Mouse (Mus musculus) C2C12 (cell line): ENCODE measurements around the gene Clptm1l.

Experiments
- CEBPB ChIP-seq: IDR thresholded peaks from one replicate; pipeline ENCODE4 v1.6.1; 2011; ENCODE audit warnings: low read depth, mild to moderate bottlenecking, control low read depth, moderate library complexity
- CTCF ChIP-seq: IDR thresholded peaks from one replicate; pipeline ENCODE4 v1.5.1; 2011; ENCODE audit not compliant: control insufficient read depth, insufficient read depth, insufficient read length
- MAX ChIP-seq: IDR thresholded peaks from one replicate; pipeline ENCODE4 v1.6.1; 2011; ENCODE audit warnings: mild to moderate bottlenecking, control low read depth
- MYOD1 ChIP-seq: IDR thresholded peaks from one replicate; pipeline ENCODE4 v1.6.1; 2011; ENCODE audit warnings: low read depth; ENCODE audit not compliant: control insufficient read depth, insufficient read length
- USF1 ChIP-seq: IDR thresholded peaks from one replicate; pipeline ENCODE4 v1.6.1; 2011; ENCODE audit warnings: low read depth, mild to moderate bottlenecking, control low read depth, moderate library complexity

DNA sequence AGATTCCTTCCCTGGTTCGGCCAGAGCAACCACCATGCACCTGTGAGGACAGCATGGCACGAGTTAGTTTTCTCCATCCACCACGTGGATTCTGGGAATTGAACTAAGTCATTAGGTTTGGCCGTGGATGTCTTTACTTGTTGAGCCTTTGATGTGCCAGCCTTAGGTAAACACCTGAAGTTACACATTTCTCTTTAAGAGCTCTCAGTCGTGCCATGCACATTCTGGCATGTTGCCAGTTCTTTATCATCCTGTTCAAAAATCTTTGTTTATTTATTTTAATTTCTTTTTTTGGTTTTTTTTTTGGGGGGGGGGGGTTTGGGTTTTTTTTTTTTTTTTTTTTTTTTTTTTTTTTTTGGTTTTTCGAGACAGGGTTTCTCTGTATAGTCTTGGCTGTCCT, 34.0 kb downstream of the Clptm1l start:
- no peak for TF ChIP-seq CTCF
- no peak for TF ChIP-seq CEBPB
- no peak for TF ChIP-seq MAX
- TF ChIP-seq USF1: no peak
- no peak for TF ChIP-seq MYOD1
